Mouse (Mus musculus): ENCODE data around the gene Rnaseh1.

The Rnaseh1 gene

GRCm38 (mm10) chr12:28708154-28708553 is 58.8 kb downstream of the Rnaseh1 start:
- in situ Hi-C loops (cut with MboI, MseI), result loop anchor here (25.0 kb wide), 1 partner anchor 379 kb away; no protein-coding TSS in a partner anchor
